Mouse (Mus musculus): ENCODE measurements around the gene Zbtb37. TPM values are rescaled to one million over a fixed set of nuclear protein-coding genes. Genes with fewer than 3 reads are reported as not detected.

Gene Zbtb37
- polyA plus RNA-seq, 1 experiment, result 3.9 TPM

- 89% methylated on average over 3 of the region's 3 CpGs for WGBS
- Histone ChIP-seq H3K27ac (ENCODE audit: control insufficient read depth, insufficient read depth, low read length) (no peak overlapping the region), H3K4me3 (ENCODE audit: control insufficient read depth, insufficient read depth, low read length) (no peak overlapping the region), H3K36me3 (ENCODE audit: control insufficient read depth, insufficient read depth, low read length) (no peaks in the 10 kb centered on the region), H3K4me1 (replicated peaks; ENCODE audit: control insufficient read depth, insufficient read depth, low read length) (no peaks in the 10 kb centered on the region), H3K27me3 (ENCODE audit: control insufficient read depth, insufficient read depth, low read length) (no peaks in the 10 kb centered on the region)
- DNase-seq, result no peak
- TF ChIP-seq POLR2A (IDR thresholded peaks at IDR 0.05; ENCODE audit: control insufficient read depth, extremely low read depth, insufficient read depth, low read length, poor library complexity) (no peak), CTCF (IDR thresholded peaks at IDR 0.05; ENCODE audit: borderline replicate concordance, control insufficient read depth, extremely low read depth, insufficient read depth, low read length, poor library complexity) (no peak)
Observed at GRCm38 (mm10) chr1:160982887-160983286, 51.8 kb downstream of the Zbtb37 start.

GRCm38 (mm10) chr1:160981337-160981736 is 53.3 kb downstream of the Zbtb37 start:
- DNase-seq, result no peak
- no peaks in the 10 kb centered on the region for H3K27me3 ChIP-seq (ENCODE audit: control insufficient read depth, insufficient read depth, low read length)
- no peak overlapping the region for H3K27ac ChIP-seq (ENCODE audit: control insufficient read depth, insufficient read depth, low read length)
- no peaks in the 10 kb centered on the region for H3K4me1 ChIP-seq (replicated peaks; ENCODE audit: control insufficient read depth, insufficient read depth, low read length)
- 87% methylated on average over 4 of the region's 4 CpGs for WGBS
- H3K4me3 ChIP-seq (ENCODE audit: control insufficient read depth, insufficient read depth, low read length), result no peak overlapping the region
- no peaks in the 10 kb centered on the region for H3K36me3 ChIP-seq (ENCODE audit: control insufficient read depth, insufficient read depth, low read length)
- TF ChIP-seq CTCF (IDR thresholded peaks at IDR 0.05; ENCODE audit: borderline replicate concordance, control insufficient read depth, extremely low read depth, insufficient read depth, low read length, poor library complexity), result no peak
- no peak for TF ChIP-seq POLR2A (IDR thresholded peaks at IDR 0.05; ENCODE audit: control insufficient read depth, extremely low read depth, insufficient read depth, low read length, poor library complexity)

- H3K4me3 ChIP-seq (ENCODE audit: control insufficient read depth, insufficient read depth, low read length), result no peak overlapping the region
- no peaks in the 10 kb centered on the region for H3K27me3 ChIP-seq (ENCODE audit: control insufficient read depth, insufficient read depth, low read length)
- no peaks in the 10 kb centered on the region for H3K36me3 ChIP-seq (ENCODE audit: control insufficient read depth, insufficient read depth, low read length)
- 95% methylated on average over 8 of the region's 8 CpGs for WGBS
- TF ChIP-seq POLR2A (IDR thresholded peaks at IDR 0.05; ENCODE audit: control insufficient read depth, extremely low read depth, insufficient read depth, low read length, poor library complexity), result no peak
- no peak for TF ChIP-seq CTCF (IDR thresholded peaks at IDR 0.05; ENCODE audit: borderline replicate concordance, control insufficient read depth, extremely low read depth, insufficient read depth, low read length, poor library complexity)
- no peaks in the 10 kb centered on the region for H3K4me1 ChIP-seq (replicated peaks; ENCODE audit: control insufficient read depth, insufficient read depth, low read length)
- no peak overlapping the region for H3K27ac ChIP-seq (ENCODE audit: control insufficient read depth, insufficient read depth, low read length)
- DNase-seq, result no peak
Observed at GRCm38 (mm10) chr1:160980537-160981234, 54.0 kb downstream of the Zbtb37 start.

GRCm38 (mm10) chr1:160980021-160980420 is 54.6 kb downstream of the Zbtb37 start:
- no peak for TF ChIP-seq POLR2A (IDR thresholded peaks at IDR 0.05; ENCODE audit: control insufficient read depth, extremely low read depth, insufficient read depth, low read length, poor library complexity)
- TF ChIP-seq CTCF (IDR thresholded peaks at IDR 0.05; ENCODE audit: borderline replicate concordance, control insufficient read depth, extremely low read depth, insufficient read depth, low read length, poor library complexity), result no peak
- 80% methylated on average over 5 of the region's 5 CpGs for WGBS
- Histone ChIP-seq H3K27ac (ENCODE audit: control insufficient read depth, insufficient read depth, low read length) (no peak overlapping the region), H3K36me3 (ENCODE audit: control insufficient read depth, insufficient read depth, low read length) (no peaks in the 10 kb centered on the region), H3K4me3 (ENCODE audit: control insufficient read depth, insufficient read depth, low read length) (no peak overlapping the region), H3K27me3 (ENCODE audit: control insufficient read depth, insufficient read depth, low read length) (no peaks in the 10 kb centered on the region), H3K4me1 (replicated peaks; ENCODE audit: control insufficient read depth, insufficient read depth, low read length) (no peaks in the 10 kb centered on the region)
- DNase-seq, result no peak

- Histone ChIP-seq H3K27me3 (ENCODE audit: control insufficient read depth, insufficient read depth, low read length) (no peaks in the 10 kb centered on the region), H3K4me1 (replicated peaks; ENCODE audit: control insufficient read depth, insufficient read depth, low read length) (no peaks in the 10 kb centered on the region), H3K4me3 (ENCODE audit: control insufficient read depth, insufficient read depth, low read length) (no peak within 1 kb of the TSS), H3K27ac (ENCODE audit: control insufficient read depth, insufficient read depth, low read length) (no peak within 1 kb of the TSS), H3K36me3 (ENCODE audit: control insufficient read depth, insufficient read depth, low read length) (no peaks in the 10 kb centered on the region)
- TF ChIP-seq CTCF (IDR thresholded peaks at IDR 0.05; ENCODE audit: borderline replicate concordance, control insufficient read depth, extremely low read depth, insufficient read depth, low read length, poor library complexity) (no peak), POLR2A (IDR thresholded peaks at IDR 0.05; ENCODE audit: control insufficient read depth, extremely low read depth, insufficient read depth, low read length, poor library complexity) (no peak)
- 94% methylated on average over 4 of the region's 4 CpGs for WGBS
- no peak for DNase-seq
Observed at GRCm38 (mm10) chr1:160978071-160978735, 56.4 kb downstream of the Zbtb37 start, which contains the start of gene Serpinc1. Serpinc1 (plus strand) TSS chr1:160978585.

- 89% methylated on average over 5 of the region's 5 CpGs for WGBS
- no peaks in the 10 kb centered on the region for H3K4me1 ChIP-seq (replicated peaks; ENCODE audit: control insufficient read depth, insufficient read depth, low read length)
- no peak overlapping the region for H3K4me3 ChIP-seq (ENCODE audit: control insufficient read depth, insufficient read depth, low read length)
- TF ChIP-seq POLR2A (IDR thresholded peaks at IDR 0.05; ENCODE audit: control insufficient read depth, extremely low read depth, insufficient read depth, low read length, poor library complexity), result no peak
- TF ChIP-seq CTCF (IDR thresholded peaks at IDR 0.05; ENCODE audit: borderline replicate concordance, control insufficient read depth, extremely low read depth, insufficient read depth, low read length, poor library complexity), result no peak
- peaks cover 72% of the 10 kb centered on the region for H3K36me3 ChIP-seq (ENCODE audit: control insufficient read depth, insufficient read depth, low read length)
- no peaks in the 10 kb centered on the region for H3K27me3 ChIP-seq (ENCODE audit: control insufficient read depth, insufficient read depth, low read length)
- no peak for DNase-seq
- H3K27ac ChIP-seq (ENCODE audit: control insufficient read depth, insufficient read depth, low read length), result no peak overlapping the region
Observed at GRCm38 (mm10) chr1:160968643-160969042, 66.0 kb downstream of the Zbtb37 start.
